Mouse (Mus musculus) splenic B cell, adult 2 months (primary cell): ENCODE results near the gene Ppm1b.

Source experiments
- DNase-seq: peaks from one replicate; pipeline ENCODE4 v3.0.0-alpha.2; 2011; ENCODE audit warnings: low read depth, low spot score
- H3K27me3 ChIP-seq: 2 replicates; pipeline ENCODE4 v1.6.1; 2012; ENCODE audit warnings: mild to moderate bottlenecking, low read length, moderate library complexity, mixed read lengths; ENCODE audit not compliant: control insufficient read depth, poor library complexity, insufficient read depth, severe bottlenecking
- H3K36me3 ChIP-seq: 2 replicates; pipeline ENCODE4 v1.6.1; 2012; ENCODE audit warnings: mild to moderate bottlenecking, low read length, moderate library complexity, mixed read lengths; ENCODE audit not compliant: control insufficient read depth, poor library complexity, insufficient read depth, severe bottlenecking

Gene Ppm1b

GRCm38 (mm10) chr17:85045160-85045559 lies 88.6 kb downstream of the Ppm1b start:
- no peaks in the 10 kb centered on the region for H3K27me3 ChIP-seq
- DNase-seq: no peak
- no peaks in the 10 kb centered on the region for H3K36me3 ChIP-seq

GRCm38 (mm10) chr17:85048379-85048778 lies 91.8 kb downstream of the Ppm1b start:
- Histone ChIP-seq H3K36me3 (no peaks in the 10 kb centered on the region), H3K27me3 (no peaks in the 10 kb centered on the region)
- DNase-seq: no peak

GRCm38 (mm10) chr17:85058276-85058675 lies 101.7 kb downstream of the Ppm1b start:
- H3K36me3 ChIP-seq: no peaks in the 10 kb centered on the region; the same call in 1 of the 2 replicates
- no peak for DNase-seq
- H3K27me3 ChIP-seq: no peaks in the 10 kb centered on the region

GRCm38 (mm10) chr17:85059136-85059535 lies 102.6 kb downstream of the Ppm1b start:
- H3K27me3 ChIP-seq: no peaks in the 10 kb centered on the region
- no peaks in the 10 kb centered on the region; the same call in 1 of the 2 replicates for H3K36me3 ChIP-seq
- DNase-seq: no peak

GRCm38 (mm10) chr17:85063560-85063959 lies 107.0 kb downstream of the Ppm1b start:
- DNase-seq: no peak
- peaks cover 5% of the 10 kb centered on the region; the same call in 1 of the 2 replicates for H3K36me3 ChIP-seq
- H3K27me3 ChIP-seq: no peaks in the 10 kb centered on the region

GRCm38 (mm10) chr17:85067331-85067730 lies 110.8 kb downstream of the Ppm1b start:
- DNase-seq: no peak
- H3K27me3 ChIP-seq: no peaks in the 10 kb centered on the region
- H3K36me3 ChIP-seq: peaks cover 5% of the 10 kb centered on the region; the same call in 1 of the 2 replicates

- H3K27me3 ChIP-seq: no peaks in the 10 kb centered on the region
- no peak for DNase-seq
These were observed 114.1 kb downstream of the Ppm1b start for GRCm38 (mm10) chr17:85070658-85071057.

GRCm38 (mm10) chr17:85071088-85071775 lies 114.7 kb downstream of the Ppm1b start:
- DNase-seq: no peak
- Histone ChIP-seq H3K36me3 (no peaks in the 10 kb centered on the region), H3K27me3 (no peaks in the 10 kb centered on the region)

More at GRCm38 (mm10) chr17:85070658-85071057, 114.1 kb downstream of the Ppm1b start:
- H3K36me3 ChIP-seq: no peaks in the 10 kb centered on the region

- DNase-seq: no peak
- H3K27me3 ChIP-seq: no peaks in the 10 kb centered on the region
- H3K36me3 ChIP-seq: no peaks in the 10 kb centered on the region
These were observed 115.8 kb downstream of the Ppm1b start for GRCm38 (mm10) chr17:85072383-85072782.

GRCm38 (mm10) chr17:85073214-85073613 lies 116.7 kb downstream of the Ppm1b start:
- H3K27me3 ChIP-seq: no peaks in the 10 kb centered on the region
- no peak for DNase-seq
- H3K36me3 ChIP-seq: no peaks in the 10 kb centered on the region
